8 mouse cellular contexts compared by ENCODE assay signal in the genomic region with DNA sequence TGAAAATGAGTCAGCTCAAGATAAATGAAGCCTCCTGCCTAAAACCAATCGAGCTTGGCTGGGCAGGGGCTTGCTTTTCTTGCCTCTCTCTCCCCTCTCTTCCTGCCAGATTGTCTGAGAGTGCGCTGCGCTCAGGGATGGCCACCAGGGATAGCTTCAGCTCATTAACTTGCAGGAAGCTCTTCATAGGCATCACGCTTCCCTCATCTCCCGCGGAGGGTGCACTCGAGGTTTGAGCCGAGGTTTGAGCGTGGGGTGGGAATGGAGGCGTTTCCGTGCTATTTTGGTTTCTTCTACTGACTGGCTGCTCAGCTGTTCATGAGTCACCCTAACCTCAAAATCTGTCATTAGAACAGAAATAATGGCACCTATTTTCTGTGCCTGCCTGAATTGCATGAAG.
A peak's percentile ranks its signal among the peaks of the same experiment; 100 is the strongest.
DNase-seq lines count a peak whose midpoint lies in the region; ATAC-seq and TF ChIP-seq lines count a peak whose summit lies in the region.

No protein-coding gene starts in this region.

- 18% methylated on average over 11 of the region's 11 CpGs for WGBS in kidney, embryonic 15.5 days

- TF ChIP-seq CTCF in embryonic fibroblast, embryonic 13.5 days (IDR thresholded peaks at IDR 0.05; ENCODE audit: borderline replicate concordance, insufficient read depth, low read length) = no peak

- no peak for DNase-seq in kidney, adult 9 months
- DNase-seq in adrenal gland, postnatal 10 days = peak; percentile 44
- peak; percentile 10 for DNase-seq in heart, postnatal 25 days (ENCODE audit: low spot score)
- DNase-seq in left cerebral cortex, postnatal 14 days (ENCODE audit: low spot score in 2 of 2) = peak; percentile 85 to 87
- DNase-seq in right cerebral cortex, postnatal 14 days = peak; percentile 75
- no peak for DNase-seq in urinary bladder, postnatal 36 days (ENCODE audit: low spot score in 2 of 2)

- H3K4me3 ChIP-seq in kidney, embryonic 15.5 days (replicated peaks) = no peak overlapping the region
- no peak overlapping the region for H3K4me3 ChIP-seq in embryonic fibroblast, embryonic 13.5 days (ENCODE audit: insufficient read depth, low read length)

- no peak overlapping the region for H3K9ac ChIP-seq in kidney, embryonic 15.5 days

- peaks cover 8% of the 10 kb centered on the region for H3K4me1 ChIP-seq in kidney, embryonic 15.5 days
- H3K4me1 ChIP-seq in embryonic fibroblast, embryonic 13.5 days (ENCODE audit: control insufficient read depth, insufficient read depth, low read length) = peaks cover 3% of the 10 kb centered on the region; the same call in 1 of the 2 replicates

- H3K9me3 ChIP-seq in kidney, embryonic 15.5 days (replicated peaks) = no peaks in the 10 kb centered on the region

- no peak for TF ChIP-seq POLR2A in embryonic fibroblast, embryonic 13.5 days (IDR thresholded peaks at IDR 0.05; ENCODE audit: low read depth, low read length)

- H3K27me3 ChIP-seq in kidney, embryonic 15.5 days = 0 out of 2 replicates have a peak, but pooled peaks cover 3% of the 10 kb centered on the region

- peak overlapping the region; percentile 43 for H3K4me2 ChIP-seq in kidney, embryonic 15.5 days

- intact Hi-C loops in heart, postnatal 25 days (cut with DNase I) = no loop called here
- intact Hi-C loops in left cerebral cortex, postnatal 14 days (cut with DNase I) = loop anchor here (2.0 to 5.0 kb wide), 2 partner anchors 37 to 228 kb away; a partner anchor contains a TSS

- no peak overlapping the region for H3K27ac ChIP-seq in kidney, embryonic 15.5 days
- H3K27ac ChIP-seq in embryonic fibroblast, embryonic 13.5 days (ENCODE audit: insufficient read depth, low read length) = peak overlapping the region; percentile 69

- no peaks in the 10 kb centered on the region for H3K36me3 ChIP-seq in kidney, embryonic 15.5 days

- ATAC-seq in kidney, embryonic 15.5 days (replicated peaks; ENCODE audit: low FRiP score) = 0 out of 2 replicates have a peak, but pooled peaks have one; percentile 56

Comparison
In these comparisons a context has a peak if more than half of its experiments do, and no peak if none do; other contexts are left out.
1. DNase-seq: peak in adrenal gland, postnatal 10 days (single experiment), heart, postnatal 25 days (single experiment), left cerebral cortex, postnatal 14 days (2 of 2) and right cerebral cortex, postnatal 14 days (single experiment); none in kidney, adult 9 months (single experiment) and urinary bladder, postnatal 36 days (0 of 2).